Mouse (Mus musculus) forebrain, embryonic 13.5 days (tissue): ENCODE data around the gene Alox8. TPM values are rescaled to one million over a fixed set of nuclear protein-coding genes. Genes with fewer than 3 reads are reported as not detected.

Source experiments
- ATAC-seq: fragments of 200-750 bp; cut with Nextera tagmentation; 2 replicates; pipeline ENCODE4 v1.8.0; 2017
- H3K27ac ChIP-seq: fragments of 300-500 bp; sonication (generic); 2 replicates; pipeline ENCODE4 v1.5.1; 2015; ENCODE audit warnings: inconsistent platforms, mild to moderate bottlenecking, moderate library complexity
- H3K27me3 ChIP-seq: fragments of 300-500 bp; sonication (generic); 2 replicates; pipeline ENCODE4 v1.6.1; 2015; ENCODE audit warnings: mild to moderate bottlenecking, inconsistent platforms
- H3K36me3 ChIP-seq: fragments of 300-500 bp; sonication (generic); 2 replicates; pipeline ENCODE4 v1.6.1; 2015; ENCODE audit warnings: mild to moderate bottlenecking, inconsistent platforms; ENCODE audit not compliant: poor library complexity, severe bottlenecking
- H3K4me1 ChIP-seq: fragments of 300-500 bp; sonication (generic); 2 replicates; pipeline ENCODE4 v1.6.1; 2015; ENCODE audit warnings: inconsistent platforms
- H3K4me2 ChIP-seq: fragments of 300-500 bp; sonication (generic); 2 replicates; pipeline ENCODE4 v1.6.1; 2015; ENCODE audit warnings: inconsistent platforms, mild to moderate bottlenecking, moderate library complexity
- H3K4me3 ChIP-seq: fragments of 300-500 bp; sonication (generic); 2 replicates; pipeline ENCODE4 v1.5.1; 2015; ENCODE audit warnings: mild to moderate bottlenecking, inconsistent platforms
- H3K9ac ChIP-seq: fragments of 300-500 bp; sonication (generic); 2 replicates; pipeline ENCODE4 v1.6.1; 2015; ENCODE audit warnings: mild to moderate bottlenecking, inconsistent platforms
- H3K9me3 ChIP-seq: fragments of 300-500 bp; sonication (generic); replicated peaks from 2 replicates; pipeline ENCODE4 v1.6.1; 2016; ENCODE audit warnings: inconsistent platforms
- WGBS: fragments of 180-500 bp; shearing (Covaris S2); methylation state at CpG from one replicate; pipeline ENCODE4 v1.1.7; 2015; 5-methylcytosine and 5-hydroxymethylcytosine counted together
- polyA plus RNA-seq: library from polyadenylated mRNA; unstranded; fragments of >200 nt; fragmentation: Nextera tagmentation; extraction: Ambion mirVana; gene quantifications from 2 replicates; pipeline ENCODE4 v1.2.1, GENCODE M21; 2015

Alox8 gene
- polyA plus RNA-seq, 1 experiment from 2014 or later: not detected

GRCm38 (mm10) chr11:69134622-69134968 lies 63.0 kb downstream of the Alox8 start:
- ATAC-seq: peak; percentile 48; the same call in 1 of the 2 replicates
- H3K4me2 ChIP-seq: peak overlapping the region; percentile 73
- 18% methylated on average over 8 of the region's 8 CpGs for WGBS

More at GRCm38 (mm10) chr11:69134622-69134968, 63.0 kb downstream of the Alox8 start:
- peak overlapping the region; percentile 61 for H3K9ac ChIP-seq
- H3K9me3 ChIP-seq: no peaks in the 10 kb centered on the region
- H3K36me3 ChIP-seq: no peaks in the 10 kb centered on the region
- H3K27me3 ChIP-seq: peaks cover 3% of the 10 kb centered on the region
- no peak overlapping the region for H3K27ac ChIP-seq
- H3K4me1 ChIP-seq: peaks cover 14% of the 10 kb centered on the region; the same call in 1 of the 2 replicates
- peak overlapping the region; percentile 47 for H3K4me3 ChIP-seq

Other genes with a start within 250 kb of the Alox8 start
- 5.9 and 6.8 TPM in 2 replicates for gene Arhgef15, start 240.4 kb downstream of the Alox8 start, polyA plus RNA-seq
- 1.2 and 1.4 TPM in 2 replicates for gene Slc25a35, start 229.7 kb downstream of the Alox8 start, polyA plus RNA-seq
- gene Rangrf, start 222.7 kb downstream of the Alox8 start, polyA plus RNA-seq: 46.8 and 49.3 TPM in 2 replicates
- 34.9 and 37.7 TPM in 2 replicates for gene Pfas, start 189.4 kb downstream of the Alox8 start, polyA plus RNA-seq
- 55.6 and 67.4 TPM in 2 replicates for gene Ctc1, start 181.9 kb downstream of the Alox8 start, polyA plus RNA-seq
- gene Aurkb, start 152.2 kb downstream of the Alox8 start, polyA plus RNA-seq: 143 and 149 TPM in 2 replicates
- 6.6 and 7.9 TPM in 2 replicates for gene Borcs6, start 138.1 kb downstream of the Alox8 start, polyA plus RNA-seq
- gene Tmem107, start 127.0 kb downstream of the Alox8 start, polyA plus RNA-seq: 55.1 and 57.2 TPM in 2 replicates
- gene Vamp2, start 109.4 kb downstream of the Alox8 start, polyA plus RNA-seq: 110 and 124 TPM in 2 replicates
- 6.0 and 6.4 TPM in 2 replicates for gene Per1, start 102.6 kb downstream of the Alox8 start, polyA plus RNA-seq
- gene Hes7, start 77.4 kb downstream of the Alox8 start, polyA plus RNA-seq: 0.12 and 0.21 TPM in 2 replicates
- 0.21 and 0.34 TPM in 2 replicates for gene 9130213A22Rik, start 75.3 kb downstream of the Alox8 start, polyA plus RNA-seq
- 1.5 TPM in 1 of 2 replicates, not detected in the other for gene Aloxe3, start 71.9 kb downstream of the Alox8 start, polyA plus RNA-seq
- not detected in 2 replicates for gene Alox12b, start 40.9 kb downstream of the Alox8 start, polyA plus RNA-seq
- gene Gucy2e, start 39.2 kb upstream of the Alox8 start, polyA plus RNA-seq: 0.18 and 0.29 TPM in 2 replicates
- gene Cntrob, start 125.9 kb upstream of the Alox8 start, polyA plus RNA-seq: 37.1 and 43.3 TPM in 2 replicates
- gene Trappc1, start 126.1 kb upstream of the Alox8 start, polyA plus RNA-seq: 208 and 210 TPM in 2 replicates
- gene Kcnab3, start 128.4 kb upstream of the Alox8 start, polyA plus RNA-seq: 3.7 and 4.0 TPM in 2 replicates
- 72.6 and 78.8 TPM in 2 replicates for gene Rnf227, start 142.6 kb upstream of the Alox8 start, polyA plus RNA-seq
- gene Chd3, start 171.6 kb upstream of the Alox8 start, polyA plus RNA-seq: 104 and 106 TPM in 2 replicates
- 100.0 and 108 TPM in 2 replicates for gene Naa38, start 197.6 kb upstream of the Alox8 start, polyA plus RNA-seq
- gene Cyb5d1, start 197.8 kb upstream of the Alox8 start, polyA plus RNA-seq: 45.9 and 48.6 TPM in 2 replicates
- 6.3 and 6.6 TPM in 2 replicates for gene Tmem88, start 200.4 kb upstream of the Alox8 start, polyA plus RNA-seq
- gene Kdm6b, start 215.8 kb upstream of the Alox8 start, polyA plus RNA-seq: 55.4 and 59.3 TPM in 2 replicates